Mouse (Mus musculus) urinary bladder, adult 2 months (tissue): ENCODE data around the gene Lsp1. TPM values are rescaled to one million over a fixed set of nuclear protein-coding genes. Genes with fewer than 3 reads are reported as not detected.

Experiments
- DNase-seq: peaks from one replicate; pipeline ENCODE4 v3.0.0; 2022; ENCODE audit warnings: low spot score
- polyA plus RNA-seq: library from polyadenylated mRNA; depleted of rRNA; stranded (reverse); fragments of >200 nt; gene quantifications from 2 replicates; pipeline ENCODE4 v1.2.3, GENCODE M21; 2012

Gene Lsp1
- polyA plus RNA-seq, 1 experiment, result 379 TPM

- no peak for DNase-seq
Observed at GRCm38 (mm10) chr7:142505942-142506341, 45.3 kb downstream of the Lsp1 start.

- no peak for DNase-seq
Observed at GRCm38 (mm10) chr7:142506501-142506900, 45.9 kb downstream of the Lsp1 start.

- DNase-seq, result no peak
Observed at GRCm38 (mm10) chr7:142507453-142507852, 46.8 kb downstream of the Lsp1 start.

- DNase-seq, result no peak
Observed at GRCm38 (mm10) chr7:142509518-142509917, 48.9 kb downstream of the Lsp1 start.

GRCm38 (mm10) chr7:142510021-142510777 is 49.6 kb downstream of the Lsp1 start:
- no peak for DNase-seq

- no peak for DNase-seq
Observed at GRCm38 (mm10) chr7:142514048-142514447, 53.4 kb downstream of the Lsp1 start.

- no peak for DNase-seq
Observed at GRCm38 (mm10) chr7:142516221-142516978, 55.8 kb downstream of the Lsp1 start.

GRCm38 (mm10) chr7:142517531-142517930 is 56.9 kb downstream of the Lsp1 start:
- DNase-seq, result no peak

GRCm38 (mm10) chr7:142520331-142520730 is 59.7 kb downstream of the Lsp1 start:
- DNase-seq, result no peak

GRCm38 (mm10) chr7:142522352-142522751 is 61.7 kb downstream of the Lsp1 start:
- DNase-seq, result no peak

- no peak for DNase-seq
Observed at GRCm38 (mm10) chr7:142523200-142523990, 62.8 kb downstream of the Lsp1 start.

GRCm38 (mm10) chr7:142525342-142526178 is 65.0 kb downstream of the Lsp1 start:
- no peak for DNase-seq

- no peak for DNase-seq
Observed at GRCm38 (mm10) chr7:142529350-142529749, 68.7 kb downstream of the Lsp1 start.

- DNase-seq, result no peak
Observed at GRCm38 (mm10) chr7:142531973-142532521, 71.4 kb downstream of the Lsp1 start.

GRCm38 (mm10) chr7:142532671-142533058 is 72.1 kb downstream of the Lsp1 start, which contains the start of gene Mrpl23:
Gene Mrpl23 (plus strand): TSS chr7:142532686.
- no peak for DNase-seq

GRCm38 (mm10) chr7:142533059-142533855 is 72.6 kb downstream of the Lsp1 start:
- DNase-seq, result peak; percentile 93

GRCm38 (mm10) chr7:142535116-142535515 is 74.5 kb downstream of the Lsp1 start:
- no peak for DNase-seq

- DNase-seq, result no peak
Observed at GRCm38 (mm10) chr7:142535832-142536231, 75.2 kb downstream of the Lsp1 start.

GRCm38 (mm10) chr7:142537181-142537580 is 76.6 kb downstream of the Lsp1 start:
- DNase-seq, result no peak

GRCm38 (mm10) chr7:142537879-142538278 is 77.3 kb downstream of the Lsp1 start:
- DNase-seq, result peak; percentile 43
